Mouse (Mus musculus) MEL (cell line): ENCODE measurements around the gene Atp6v0b. TPM values are rescaled to one million over a fixed set of nuclear protein-coding genes. Genes with fewer than 3 reads are reported as not detected.

ENCODE experiments used
- DNase-seq: peaks from one replicate; pipeline ENCODE4 v3.0.0; 2011; ENCODE audit warnings: low read depth, low spot score
- H3K27ac ChIP-seq: 2 replicates; pipeline ENCODE4 v1.5.1; 2012; ENCODE audit warnings: low read depth, mild to moderate bottlenecking, control low read depth, low read length, moderate library complexity; ENCODE audit not compliant: control insufficient read depth
- H3K27me3 ChIP-seq, 2 experiments: fragments of 150-350 bp in 1 of 2; sonication (generic) in 1 of 2; 2 replicates each; pipeline ENCODE4 v1.6.1; 2012; ENCODE audit warnings: low read length in 2 of 2, mild to moderate bottlenecking in 2 of 2, improper control_type of control experiment in 1 of 2, moderate library complexity in 1 of 2; ENCODE audit not compliant: insufficient read depth in 2 of 2, control insufficient read depth in 1 of 2
- H3K36me3 ChIP-seq, 2 experiments: 2 replicates each; pipeline ENCODE4 v1.6.1; 2012 to 2014; ENCODE audit warnings: low read length in 2 of 2, improper control_type of control experiment in 1 of 2, inconsistent platforms in 1 of 2, mild to moderate bottlenecking in 1 of 2; ENCODE audit not compliant: insufficient read depth in 2 of 2, control insufficient read depth in 1 of 2
- H3K4me1 ChIP-seq, 2 experiments: fragments of 150-350 bp in 1 of 2; sonication (generic) in 1 of 2; 2 replicates each; pipeline ENCODE4 v1.6.1; 2012; ENCODE audit warnings: low read length in 2 of 2, improper control_type of control experiment in 1 of 2, mild to moderate bottlenecking in 1 of 2; ENCODE audit not compliant: insufficient read depth in 2 of 2, control insufficient read depth in 1 of 2
- H3K4me3 ChIP-seq, 2 experiments: fragments of 150-350 bp in 1 of 2; sonication (generic) in 1 of 2; 2 replicates each; pipeline ENCODE4 v1.5.1; 2012; ENCODE audit warnings: low read depth in 2 of 2, low read length in 2 of 2, mild to moderate bottlenecking in 2 of 2, moderate library complexity in 2 of 2, control low read depth in 1 of 2, improper control_type of control experiment in 1 of 2; ENCODE audit not compliant: control insufficient read depth in 1 of 2, insufficient read depth in 1 of 2
- H3K79me2 ChIP-seq: 2 replicates; pipeline ENCODE4 v1.6.1; 2012; ENCODE audit warnings: mild to moderate bottlenecking, low read length, moderate library complexity; ENCODE audit not compliant: control insufficient read depth, poor library complexity, insufficient read depth
- H3K9ac ChIP-seq: 2 replicates; pipeline ENCODE4 v1.6.1; 2012; ENCODE audit warnings: low read depth, mild to moderate bottlenecking, control low read depth, low read length, moderate library complexity; ENCODE audit not compliant: control insufficient read depth, poor library complexity, severe bottlenecking
- H3K9me3 ChIP-seq: fragments of 150-350 bp; sonication (generic); replicated peaks from 2 replicates; pipeline ENCODE4 v1.6.1; 2012; ENCODE audit warnings: mild to moderate bottlenecking, low read length, improper control_type of control experiment, moderate library complexity; ENCODE audit not compliant: insufficient read depth
- CHD1 ChIP-seq: IDR thresholded peaks from 2 replicates; pipeline ENCODE4 v1.6.1; 2012; ENCODE audit warnings: low read depth, mild to moderate bottlenecking, inconsistent platforms, low read length, improper control_type of control experiment
- CHD2 ChIP-seq: IDR thresholded peaks from 2 replicates; pipeline ENCODE4 v1.6.1; 2011; ENCODE audit warnings: low read length, improper control_type of control experiment
- CTCF ChIP-seq, 3 experiments: IDR thresholded peaks in 2 of 3; conservative IDR thresholded peaks in 1 of 3; 2 replicates each; pipeline ENCODE4 v1.5.1; 2011 to 2012; ENCODE audit warnings: low read length in 3 of 3, low read depth in 2 of 3, mild to moderate bottlenecking in 2 of 3, improper control_type of control experiment in 1 of 3, inconsistent platforms in 1 of 3, mixed read lengths in 1 of 3, moderate library complexity in 1 of 3; ENCODE audit not compliant: control insufficient read depth in 1 of 3, insufficient read depth in 1 of 3, poor library complexity in 1 of 3, severe bottlenecking in 1 of 3
- E2F4 ChIP-seq: IDR thresholded peaks from 2 replicates; pipeline ENCODE4 v1.6.1; 2011; ENCODE audit warnings: low read depth, low read length, improper control_type of control experiment, borderline replicate concordance
- ELF1 ChIP-seq: IDR thresholded peaks from 2 replicates; pipeline ENCODE4 v1.6.1; 2014; ENCODE audit warnings: low read depth, mild to moderate bottlenecking, inconsistent platforms, low read length, improper control_type of control experiment, moderate library complexity
- GABPA ChIP-seq: IDR thresholded peaks from 2 replicates; pipeline ENCODE4 v1.6.1; 2012; ENCODE audit warnings: low read depth, mild to moderate bottlenecking, inconsistent platforms, low read length, improper control_type of control experiment, moderate library complexity
- GATA1 ChIP-seq: IDR thresholded peaks from 2 replicates; pipeline ENCODE4 v1.6.1; 2011; ENCODE audit warnings: low read depth, low read length, improper control_type of control experiment
- HCFC1 ChIP-seq: IDR thresholded peaks from 2 replicates; pipeline ENCODE4 v1.6.1; 2012; ENCODE audit warnings: low read depth, mild to moderate bottlenecking, inconsistent platforms, low read length, improper control_type of control experiment, moderate library complexity
- JUND ChIP-seq: IDR thresholded peaks from 2 replicates; pipeline ENCODE4 v1.6.1; 2011; ENCODE audit warnings: low read depth, mild to moderate bottlenecking, improper control_type of control experiment, low read length
- MAFK ChIP-seq: IDR thresholded peaks from 2 replicates; pipeline ENCODE4 v1.6.1; 2011; ENCODE audit warnings: low read depth, mild to moderate bottlenecking, low read length, improper control_type of control experiment, borderline replicate concordance
- MAX ChIP-seq: IDR thresholded peaks from 2 replicates; pipeline ENCODE4 v1.6.1; 2011; ENCODE audit warnings: low read length, improper control_type of control experiment
- MAZ ChIP-seq: IDR thresholded peaks from 2 replicates; pipeline ENCODE4 v1.6.1; 2012; ENCODE audit warnings: low read depth, mild to moderate bottlenecking, inconsistent platforms, low read length, improper control_type of control experiment
- MEF2A ChIP-seq: IDR thresholded peaks from 2 replicates; pipeline ENCODE4 v1.6.1; 2014; ENCODE audit warnings: low read depth, mild to moderate bottlenecking, inconsistent platforms, low read length, improper control_type of control experiment; ENCODE audit not compliant: poor library complexity, insufficient replicate concordance, severe bottlenecking; ENCODE audit errors: extremely low read depth
- MXI1 ChIP-seq: IDR thresholded peaks from 2 replicates; pipeline ENCODE4 v1.6.1; 2011; ENCODE audit warnings: mild to moderate bottlenecking, low read depth, low read length, improper control_type of control experiment
- MYB ChIP-seq: IDR thresholded peaks from 2 replicates; pipeline ENCODE4 v1.6.1; 2011; ENCODE audit warnings: mild to moderate bottlenecking, low read depth, low read length, improper control_type of control experiment
- MYC ChIP-seq: IDR thresholded peaks from 2 replicates; pipeline ENCODE4 v1.6.1; 2011; ENCODE audit warnings: low read depth, mild to moderate bottlenecking, low read length, improper control_type of control experiment, moderate library complexity
- NRF1 ChIP-seq: IDR thresholded peaks from 2 replicates; pipeline ENCODE4 v1.6.1; 2014; ENCODE audit warnings: low read depth, mild to moderate bottlenecking, inconsistent platforms, low read length, improper control_type of control experiment, moderate library complexity; ENCODE audit not compliant: poor library complexity, insufficient read depth, severe bottlenecking
- POLR2A ChIP-seq, 2 experiments: IDR thresholded peaks; 2 replicates each; pipeline ENCODE4 v1.6.1; 2011 to 2012; ENCODE audit warnings: low read length in 2 of 2, mild to moderate bottlenecking in 2 of 2, control low read depth in 1 of 2, improper control_type of control experiment in 1 of 2, low read depth in 1 of 2, moderate library complexity in 1 of 2; ENCODE audit not compliant: control insufficient read depth in 1 of 2, insufficient read depth in 1 of 2, poor library complexity in 1 of 2
- POLR2AphosphoS2 ChIP-seq: IDR thresholded peaks from 2 replicates; pipeline ENCODE4 v1.6.1; 2011; ENCODE audit warnings: low read length, improper control_type of control experiment
- POLR2AphosphoS5 ChIP-seq: IDR thresholded peaks from 2 replicates; pipeline ENCODE4 v1.6.1; 2012; ENCODE audit warnings: low read depth, borderline replicate concordance, mild to moderate bottlenecking, inconsistent platforms, low read length, moderate library complexity, mixed read lengths
- RAD21 ChIP-seq: IDR thresholded peaks from 2 replicates; pipeline ENCODE4 v1.6.1; 2011; ENCODE audit warnings: mild to moderate bottlenecking, low read depth, low read length, improper control_type of control experiment
- SMC3 ChIP-seq: IDR thresholded peaks from 2 replicates; pipeline ENCODE4 v1.6.1; 2011; ENCODE audit warnings: low read depth, low read length, improper control_type of control experiment
- TAL1 ChIP-seq: IDR thresholded peaks from 2 replicates; pipeline ENCODE4 v1.6.1; 2012; ENCODE audit warnings: mild to moderate bottlenecking, inconsistent platforms, low read length, moderate library complexity, mixed read lengths
- TBP ChIP-seq: IDR thresholded peaks from 2 replicates; pipeline ENCODE4 v1.8.0; 2011; ENCODE audit warnings: low read depth, low read length, improper control_type of control experiment
- TCF12 ChIP-seq: IDR thresholded peaks from 2 replicates; pipeline ENCODE4 v1.6.1; 2014; ENCODE audit warnings: low read depth, mild to moderate bottlenecking, inconsistent platforms, low read length, improper control_type of control experiment, moderate library complexity
- UBTF ChIP-seq: IDR thresholded peaks from 2 replicates; pipeline ENCODE4 v1.6.1; 2012; ENCODE audit warnings: low read depth, mild to moderate bottlenecking, inconsistent platforms, low read length, improper control_type of control experiment, moderate library complexity, borderline replicate concordance; ENCODE audit not compliant: insufficient read depth
- USF1 ChIP-seq: IDR thresholded peaks from 2 replicates; pipeline ENCODE4 v1.6.1; 2014; ENCODE audit warnings: low read depth, mild to moderate bottlenecking, inconsistent platforms, low read length, improper control_type of control experiment, moderate library complexity
- ZC3H11A ChIP-seq: IDR thresholded peaks from 2 replicates; pipeline ENCODE4 v1.6.1; 2012; ENCODE audit warnings: low read depth, mild to moderate bottlenecking, inconsistent platforms, low read length, improper control_type of control experiment
- ZMIZ1 ChIP-seq: IDR thresholded peaks from 2 replicates; pipeline ENCODE4 v1.6.1; 2012; ENCODE audit warnings: low read depth, mild to moderate bottlenecking, inconsistent platforms, low read length, improper control_type of control experiment, moderate library complexity
- polyA plus RNA-seq, 2 experiments: library from polyadenylated mRNA; stranded (reverse) in 1 of 2; unstranded in 1 of 2; fragments of >175 nt in 1 of 2; fragments of >200 nt in 1 of 2; gene quantifications; 2 replicates each; pipeline versions ENCODE4 v1.2.1 to v1.2.4; 2012; ENCODE audit warnings: low replicate concordance in 2 of 2, low read depth in 1 of 2; ENCODE audit not compliant: insufficient read length in 2 of 2, insufficient read depth in 1 of 2, missing spikeins in 1 of 2
- total RNA-seq: library from RNA; depleted of rRNA; stranded (reverse); fragments of 300-350 nt; gene quantifications from 2 replicates; pipeline ENCODE4 v1.2.3, GENCODE M21; 2012

The Atp6v0b gene
- total and polyA plus RNA-seq, 3 experiments = 286 to 343 TPM; not detected in 1

GRCm38 (mm10) chr4:117858794-117859193 is 28.3 kb downstream of the Atp6v0b start:
- no peaks in the 10 kb centered on the region; a peak in 1 of 4 replicates for H3K36me3 ChIP-seq
- peak; percentile 34 for DNase-seq
- H3K9ac ChIP-seq = no peak overlapping the region
- H3K27ac ChIP-seq = no peak overlapping the region
- H3K4me1 ChIP-seq = no peaks in the 10 kb centered on the region
- no peaks in the 10 kb centered on the region for H3K79me2 ChIP-seq
- no peaks in the 10 kb centered on the region for H3K9me3 ChIP-seq
- H3K27me3 ChIP-seq = no peaks in the 10 kb centered on the region
- no peak overlapping the region for H3K4me3 ChIP-seq
- peak; percentile 64 for TF ChIP-seq RAD21
- TF ChIP-seq CTCF (IDR thresholded peaks at IDR 0.05 in 2 of 3, conservative IDR thresholded peaks at IDR 0.05 in 1 of 3; ENCODE audit: control insufficient read depth in 1 of 3, insufficient read depth in 1 of 3, low read depth in 2 of 3, low read length in 3 of 3, poor library complexity in 1 of 3, severe bottlenecking in 1 of 3) = peak; percentile 56 to 70 (median 70)
- peak; percentile 55; the same call in 1 of the 2 replicates for TF ChIP-seq ZC3H11A
- peak; percentile 81 for TF ChIP-seq SMC3
- no peak for TF ChIP-seq E2F4

GRCm38 (mm10) chr4:117855146-117855545 is 32.0 kb downstream of the Atp6v0b start:
- no peak overlapping the region for H3K27ac ChIP-seq
- H3K36me3 ChIP-seq = no peaks in the 10 kb centered on the region; a peak in 1 of 4 replicates
- no peak overlapping the region for H3K4me3 ChIP-seq

GRCm38 (mm10) chr4:117852152-117852868 is 34.8 kb downstream of the Atp6v0b start:
- Histone ChIP-seq H3K9me3 (no peaks in the 10 kb centered on the region), H3K27me3 (no peaks in the 10 kb centered on the region), H3K4me1 (no peaks in the 10 kb centered on the region), H3K36me3 (no peaks in the 10 kb centered on the region; a peak in 1 of 4 replicates), H3K4me3 (no peak overlapping the region), H3K79me2 (no peaks in the 10 kb centered on the region), H3K9ac (no peak overlapping the region), H3K27ac (no peak overlapping the region)
- no peak for DNase-seq
- TF ChIP-seq POLR2A (IDR thresholded peaks at IDR 0.05; ENCODE audit: control insufficient read depth in 1 of 2, insufficient read depth in 1 of 2, low read depth in 1 of 2, low read length in 2 of 2, poor library complexity in 1 of 2) (no peak), TCF12 (no peak), HCFC1 (no peak), MAZ (no peak), ELF1 (no peak), JUND (no peak), SMC3 (no peak), GABPA (no peak), MYC (no peak), GATA1 (no peak), POLR2AphosphoS2 (no peak), MYB (no peak), MXI1 (no peak), MAFK (no peak), CHD2 (no peak), USF1 (no peak), ZMIZ1 (no peak)

More at GRCm38 (mm10) chr4:117855146-117855545, 32.0 kb downstream of the Atp6v0b start:
- DNase-seq = no peak
- no peaks in the 10 kb centered on the region for H3K9me3 ChIP-seq
- no peaks in the 10 kb centered on the region for H3K4me1 ChIP-seq
- no peaks in the 10 kb centered on the region for H3K79me2 ChIP-seq
- TF ChIP-seq MEF2A (no peak), CTCF (IDR thresholded peaks at IDR 0.05 in 2 of 3, conservative IDR thresholded peaks at IDR 0.05 in 1 of 3; ENCODE audit: control insufficient read depth in 1 of 3, insufficient read depth in 1 of 3, low read depth in 2 of 3, low read length in 3 of 3, poor library complexity in 1 of 3, severe bottlenecking in 1 of 3) (no peak), MAX (no peak), MYC (no peak), GATA1 (no peak), MYB (no peak), POLR2AphosphoS5 (no peak), POLR2A (IDR thresholded peaks at IDR 0.05; ENCODE audit: control insufficient read depth in 1 of 2, insufficient read depth in 1 of 2, low read depth in 1 of 2, low read length in 2 of 2, poor library complexity in 1 of 2) (no peak), NRF1 (no peak), TBP (no peak), UBTF (no peak), TAL1 (no peak), CHD1 (no peak), ELF1 (no peak)
- H3K9ac ChIP-seq = no peak overlapping the region
- H3K27me3 ChIP-seq = no peaks in the 10 kb centered on the region
